Mouse (Mus musculus) heart, embryonic 13.5 days (tissue): ENCODE measurements at regions not wholly inside any gene's neighbourhood (a gene's known extent, or its start where the extent isn't known, plus 50 kb on each side); places are given as distances from the start of the nearest gene placed in this dataset.

ENCODE experiments used
- ATAC-seq: fragments of 200-750 bp; cut with Nextera tagmentation; 2 replicates; pipeline ENCODE4 v1.8.0; 2017; ENCODE audit warnings: moderate TSS enrichment; ENCODE audit not compliant: insufficient number of reproducible peaks, low FRiP score, low TSS enrichment; ENCODE audit errors: extremely low read depth
- H3K27ac ChIP-seq: fragments of 300-500 bp; sonication (generic); replicated peaks from 2 replicates; pipeline ENCODE4 v1.5.1; 2015; ENCODE audit warnings: moderate library complexity, mild to moderate bottlenecking, inconsistent platforms
- H3K27me3 ChIP-seq: fragments of 300-500 bp; sonication (generic); replicated peaks from 2 replicates; pipeline ENCODE4 v1.6.1; 2015; ENCODE audit warnings: mild to moderate bottlenecking, inconsistent platforms
- H3K36me3 ChIP-seq: fragments of 300-500 bp; sonication (generic); 2 replicates; pipeline ENCODE4 v1.6.1; 2015; ENCODE audit warnings: mild to moderate bottlenecking, inconsistent platforms
- H3K4me1 ChIP-seq: fragments of 300-500 bp; sonication (generic); 2 replicates; pipeline ENCODE4 v1.6.1; 2015; ENCODE audit warnings: inconsistent platforms
- H3K4me2 ChIP-seq: fragments of 300-500 bp; sonication (generic); 2 replicates; pipeline ENCODE4 v1.6.1; 2015; ENCODE audit warnings: inconsistent platforms, mild to moderate bottlenecking, moderate library complexity
- H3K4me3 ChIP-seq: fragments of 300-500 bp; sonication (generic); 2 replicates; pipeline ENCODE4 v1.5.1; 2015; ENCODE audit warnings: moderate library complexity, mild to moderate bottlenecking, inconsistent platforms
- H3K9ac ChIP-seq: fragments of 300-500 bp; sonication (generic); 2 replicates; pipeline ENCODE4 v1.6.1; 2015; ENCODE audit warnings: inconsistent platforms, mild to moderate bottlenecking, moderate library complexity
- H3K9me3 ChIP-seq: fragments of 300-500 bp; sonication (generic); 2 replicates; pipeline ENCODE4 v1.6.1; 2016; ENCODE audit warnings: inconsistent platforms
- WGBS: fragments of 180-500 bp; shearing (Covaris S2); methylation state at CpG from one replicate; pipeline ENCODE4 v1.1.7; 2015; ENCODE audit warnings: mixed read lengths; 5-methylcytosine and 5-hydroxymethylcytosine counted together

DNA sequence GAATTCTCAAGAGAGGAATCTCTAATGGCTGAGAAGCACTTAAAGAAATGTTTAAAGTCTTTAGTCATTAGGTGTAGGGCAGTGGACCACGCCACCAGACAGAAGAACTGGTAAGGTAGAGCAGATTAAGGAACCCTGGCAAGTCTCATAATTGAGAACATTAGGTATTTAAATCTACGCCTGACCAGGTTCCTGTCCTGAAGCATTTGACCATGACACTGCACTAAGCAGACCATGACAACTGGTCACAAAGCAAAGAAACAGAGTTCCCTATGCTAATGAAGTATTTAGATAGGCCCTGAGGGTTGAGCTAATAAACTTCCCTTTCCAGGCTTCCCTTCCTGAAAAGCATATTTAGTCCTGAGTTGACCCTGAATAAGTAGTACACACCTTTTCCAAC is 562.3 kb downstream of the Cdh11 start:
- ATAC-seq = no peak
- Histone ChIP-seq H3K36me3 (no peaks in the 10 kb centered on the region), H3K4me1 (no peaks in the 10 kb centered on the region), H3K4me3 (no peak overlapping the region), H3K27me3 (no peaks in the 10 kb centered on the region), H3K9ac (no peak overlapping the region), H3K27ac (no peak overlapping the region), H3K4me2 (no peak overlapping the region), H3K9me3 (no peaks in the 10 kb centered on the region; the same call in 1 of the 2 replicates)
- WGBS = 70% methylated on average over 2 of the region's 2 CpGs

GRCm38 (mm10) chr8:102205633-102206032 is 579.8 kb downstream of the Cdh11 start:
- H3K27ac ChIP-seq = no peak overlapping the region
- H3K4me3 ChIP-seq = no peak overlapping the region
- no peaks in the 10 kb centered on the region for H3K9me3 ChIP-seq
- H3K4me2 ChIP-seq = no peak overlapping the region
- no peak for ATAC-seq
- no peak overlapping the region for H3K9ac ChIP-seq
- H3K36me3 ChIP-seq = no peaks in the 10 kb centered on the region
- no peaks in the 10 kb centered on the region for H3K4me1 ChIP-seq
- H3K27me3 ChIP-seq = no peaks in the 10 kb centered on the region
- 65% methylated on average over 1 of the region's 1 CpGs for WGBS

DNA sequence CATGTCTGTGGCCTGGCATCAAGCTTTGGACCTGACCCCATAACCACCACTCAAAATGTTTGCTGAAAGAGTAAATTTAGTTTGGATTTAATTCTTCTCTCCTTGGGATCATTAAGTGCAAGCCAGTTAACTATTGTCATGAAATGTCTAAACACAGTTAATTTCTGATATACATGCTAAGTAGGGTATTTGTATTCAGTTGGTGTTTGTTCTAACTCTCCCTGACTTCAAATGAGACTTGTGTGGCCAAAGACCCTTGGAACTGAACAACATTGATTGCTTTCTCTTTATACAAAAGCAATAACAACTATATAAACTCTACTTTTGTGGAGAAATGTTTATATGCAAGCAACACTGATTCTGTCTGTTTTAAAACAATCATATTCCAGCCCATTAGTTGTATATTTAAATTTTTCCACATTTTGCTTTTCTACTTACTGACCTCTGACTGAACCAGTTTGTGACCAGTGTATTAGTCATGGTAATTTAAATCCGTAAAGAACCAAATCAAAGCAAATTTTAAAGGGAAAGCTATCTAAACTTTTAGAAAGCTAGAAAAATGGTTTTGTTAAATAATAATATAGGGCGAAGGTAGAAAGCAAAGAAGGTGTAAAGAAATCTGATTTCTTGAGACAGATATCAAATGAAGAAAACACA is 625.8 kb downstream of the Cdh11 start:
- H3K4me1 ChIP-seq = no peaks in the 10 kb centered on the region
- no peaks in the 10 kb centered on the region for H3K9me3 ChIP-seq
- H3K36me3 ChIP-seq = no peaks in the 10 kb centered on the region
- H3K4me3 ChIP-seq = no peak overlapping the region
- no peaks in the 10 kb centered on the region for H3K27me3 ChIP-seq
- WGBS = 70% methylated on average over 2 of the region's 2 CpGs
- no peak for ATAC-seq
- no peak overlapping the region for H3K4me2 ChIP-seq
- no peak overlapping the region for H3K27ac ChIP-seq
- H3K9ac ChIP-seq = no peak overlapping the region

GRCm38 (mm10) chr8:102118657-102119056 is 666.8 kb downstream of the Cdh11 start:
- Histone ChIP-seq H3K9ac (no peak overlapping the region), H3K4me3 (no peak overlapping the region), H3K4me2 (no peak overlapping the region), H3K27ac (no peak overlapping the region), H3K9me3 (no peaks in the 10 kb centered on the region), H3K4me1 (no peaks in the 10 kb centered on the region), H3K36me3 (no peaks in the 10 kb centered on the region), H3K27me3 (no peaks in the 10 kb centered on the region)
- WGBS = 69% methylated on average over 4 of the region's 4 CpGs
- ATAC-seq = no peak

GRCm38 (mm10) chr8:102116846-102117403 is 668.5 kb downstream of the Cdh11 start:
- H3K27ac ChIP-seq = no peak overlapping the region
- H3K4me1 ChIP-seq = no peaks in the 10 kb centered on the region
- no peak overlapping the region for H3K4me3 ChIP-seq
- H3K4me2 ChIP-seq = no peak overlapping the region
- H3K27me3 ChIP-seq = no peaks in the 10 kb centered on the region
- WGBS = 57% methylated on average over 6 of the region's 6 CpGs
- H3K36me3 ChIP-seq = no peaks in the 10 kb centered on the region
- no peaks in the 10 kb centered on the region for H3K9me3 ChIP-seq
- no peak overlapping the region for H3K9ac ChIP-seq
- no peak for ATAC-seq

DNA sequence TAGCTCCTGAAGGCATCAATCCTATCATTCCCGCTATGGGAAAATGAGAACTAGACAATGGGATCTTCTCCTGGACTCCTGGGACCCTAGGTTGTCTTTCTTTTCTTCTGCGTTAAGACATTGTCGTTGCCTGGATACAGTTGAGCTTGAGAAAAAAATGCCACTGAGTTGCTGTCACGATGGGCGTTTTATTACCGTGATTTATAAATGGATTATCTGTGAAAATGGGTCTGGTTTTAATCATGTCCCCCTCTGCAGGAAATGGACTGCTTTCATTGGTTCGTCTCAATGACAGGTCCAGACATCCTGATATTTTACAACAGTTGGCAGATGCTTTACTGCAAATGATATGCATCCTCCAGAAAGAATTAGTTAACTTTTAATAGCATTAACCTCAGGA is 681.7 kb downstream of the Cdh11 start:
- no peak overlapping the region for H3K4me2 ChIP-seq
- H3K36me3 ChIP-seq = no peaks in the 10 kb centered on the region
- no peak for ATAC-seq
- no peaks in the 10 kb centered on the region for H3K9me3 ChIP-seq
- WGBS = 60% methylated on average over 7 of the region's 7 CpGs
- H3K4me1 ChIP-seq = no peaks in the 10 kb centered on the region
- H3K4me3 ChIP-seq = no peak overlapping the region
- no peak overlapping the region for H3K9ac ChIP-seq
- no peak overlapping the region for H3K27ac ChIP-seq
- H3K27me3 ChIP-seq = no peaks in the 10 kb centered on the region

GRCm38 (mm10) chr8:102096726-102097125 is 688.7 kb downstream of the Cdh11 start:
- no peak overlapping the region for H3K27ac ChIP-seq
- WGBS = 75% methylated on average over 7 of the region's 7 CpGs
- no peak for ATAC-seq

GRCm38 (mm10) chr8:102085927-102086326 is 699.5 kb downstream of the Cdh11 start:
- Histone ChIP-seq H3K9me3 (no peaks in the 10 kb centered on the region), H3K4me1 (no peaks in the 10 kb centered on the region), H3K4me2 (no peak overlapping the region), H3K4me3 (no peak overlapping the region), H3K27ac (no peak overlapping the region), H3K36me3 (no peaks in the 10 kb centered on the region), H3K9ac (no peak overlapping the region), H3K27me3 (no peaks in the 10 kb centered on the region)
- 75% methylated on average over 4 of the region's 4 CpGs for WGBS
- no peak for ATAC-seq

More at GRCm38 (mm10) chr8:102096726-102097125, 688.7 kb downstream of the Cdh11 start:
- Histone ChIP-seq H3K9ac (no peak overlapping the region), H3K4me3 (no peak overlapping the region), H3K4me2 (no peak overlapping the region), H3K36me3 (no peaks in the 10 kb centered on the region), H3K27me3 (no peaks in the 10 kb centered on the region), H3K9me3 (no peaks in the 10 kb centered on the region), H3K4me1 (no peaks in the 10 kb centered on the region)

GRCm38 (mm10) chr8:102075611-102076010 is 709.8 kb downstream of the Cdh11 start:
- no peak overlapping the region for H3K4me3 ChIP-seq
- H3K4me1 ChIP-seq = no peaks in the 10 kb centered on the region
- 59% methylated on average over 1 of the region's 1 CpGs for WGBS
- no peak overlapping the region for H3K27ac ChIP-seq
- no peaks in the 10 kb centered on the region for H3K27me3 ChIP-seq
- no peak overlapping the region for H3K9ac ChIP-seq
- no peaks in the 10 kb centered on the region for H3K36me3 ChIP-seq
- no peaks in the 10 kb centered on the region for H3K9me3 ChIP-seq
- no peak overlapping the region for H3K4me2 ChIP-seq
- no peak for ATAC-seq

- no peak overlapping the region for H3K27ac ChIP-seq
- H3K4me1 ChIP-seq = no peaks in the 10 kb centered on the region
- H3K9ac ChIP-seq = no peak overlapping the region
- H3K9me3 ChIP-seq = no peaks in the 10 kb centered on the region
- no peaks in the 10 kb centered on the region for H3K27me3 ChIP-seq
- no peaks in the 10 kb centered on the region for H3K36me3 ChIP-seq
- WGBS = 79% methylated on average over 2 of the region's 2 CpGs
- ATAC-seq = no peak
- H3K4me2 ChIP-seq = no peak overlapping the region
- H3K4me3 ChIP-seq = no peak overlapping the region
Observed at GRCm38 (mm10) chr8:102064137-102064536, 721.3 kb downstream of the Cdh11 start.

DNA sequence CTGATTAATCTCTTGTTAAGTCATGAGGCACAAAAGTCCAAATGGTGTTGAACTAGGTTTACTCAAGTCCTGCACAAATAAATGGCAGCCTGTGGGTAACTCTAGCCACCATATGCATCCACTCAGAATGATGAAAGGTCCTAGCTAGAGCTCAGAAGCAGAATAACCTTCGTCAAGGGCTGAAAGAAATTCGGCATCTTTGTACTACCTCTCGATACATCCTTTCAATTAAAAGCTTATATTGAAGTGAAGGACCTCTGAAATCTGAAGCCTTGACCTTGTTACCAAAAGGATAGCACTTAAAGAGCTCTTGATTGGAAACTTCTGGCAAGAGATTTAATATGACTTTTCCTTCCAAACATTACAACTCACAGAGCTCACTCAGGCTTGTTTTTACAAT is 732.0 kb downstream of the Cdh11 start:
- Histone ChIP-seq H3K4me1 (no peaks in the 10 kb centered on the region), H3K36me3 (no peaks in the 10 kb centered on the region), H3K27me3 (no peaks in the 10 kb centered on the region), H3K9ac (no peak overlapping the region), H3K27ac (no peak overlapping the region), H3K4me2 (no peak overlapping the region), H3K4me3 (no peak overlapping the region), H3K9me3 (no peaks in the 10 kb centered on the region)
- no peak for ATAC-seq
- 83% methylated on average over 3 of the region's 3 CpGs for WGBS
